Mouse (Mus musculus): Measurements from ENCODE around the gene Atp6v0e2. TPM values are rescaled to one million over a fixed set of nuclear protein-coding genes. Genes with fewer than 3 reads are reported as not detected.

Atp6v0e2 gene
- polyA plus RNA-seq, 1 experiment from 2014 or later, result 22.8 TPM

DNA sequence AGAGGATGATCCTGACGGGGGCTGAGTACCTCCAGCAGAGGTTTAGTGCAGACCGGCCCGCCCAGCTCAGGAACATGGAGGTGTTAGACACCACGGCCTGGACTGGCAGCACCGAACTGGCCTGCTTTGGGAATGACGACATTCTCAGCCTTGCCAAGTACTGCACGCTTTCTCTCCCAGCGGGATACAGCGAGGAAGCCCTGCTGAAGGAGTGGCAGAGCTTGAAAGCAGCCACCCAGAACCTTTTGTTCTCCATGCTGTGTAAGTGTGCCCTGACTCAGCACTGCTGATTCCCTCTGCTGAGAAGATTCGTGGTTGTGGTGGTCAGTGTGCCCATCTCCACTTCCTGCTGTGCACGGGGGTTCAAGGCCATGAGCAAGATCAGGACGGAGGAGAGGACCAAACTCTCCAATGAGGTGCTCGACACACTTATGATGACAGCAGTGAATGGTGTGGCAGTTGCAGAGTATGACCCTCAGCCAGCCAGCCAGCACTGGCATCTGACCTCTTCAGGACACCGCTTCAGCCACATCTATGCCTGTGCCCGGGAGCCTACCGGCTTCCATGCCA is 7.5 kb upstream of the Atp6v0e2 start:
- Histone ChIP-seq H3K4me3 (ENCODE audit: control insufficient read depth in 1 of 2, insufficient read depth in 1 of 2, low read depth in 1 of 2, low read length in 2 of 2) (no peak overlapping the region), H3K27me3 (ENCODE audit: control insufficient read depth, insufficient read depth, low read length) (no peaks in the 10 kb centered on the region), H3K36me3 (ENCODE audit: control insufficient read depth, insufficient read depth, low read length) (0 out of 2 replicates have a peak, but pooled peaks cover 5% of the 10 kb centered on the region), H3K9me3 (ENCODE audit: control insufficient read depth, low read length) (no peaks in the 10 kb centered on the region), H3K4me1 (ENCODE audit: control insufficient read depth in 2 of 2, insufficient read depth in 2 of 2, low read length in 2 of 2) (peaks cover 9 to 16% of the 10 kb centered on the region in 2 experiments), H3K4me2 (ENCODE audit: low read length) (no peak overlapping the region), H3K9ac (ENCODE audit: low read length) (no peak overlapping the region), H3K27ac (replicated peaks in 1 of 2; ENCODE audit: control insufficient read depth in 1 of 2, insufficient read depth in 1 of 2, low read depth in 2 of 2, low read length in 2 of 2) (no peak overlapping the region)
- WGBS, result 78% methylated on average over 16 of the region's 16 CpGs
- no peak for ATAC-seq (ENCODE audit: insufficient number of reproducible peaks, insufficient read depth, low FRiP score, low read depth)

GRCm38 (mm10) chr6:48530862-48531261 is 6.6 kb upstream of the Atp6v0e2 start:
- Histone ChIP-seq H3K9me3 (ENCODE audit: control insufficient read depth, low read length) (no peaks in the 10 kb centered on the region), H3K4me2 (ENCODE audit: low read length) (no peak overlapping the region), H3K9ac (ENCODE audit: low read length) (no peak overlapping the region), H3K27ac (replicated peaks in 1 of 2; ENCODE audit: control insufficient read depth in 1 of 2, insufficient read depth in 1 of 2, low read depth in 2 of 2, low read length in 2 of 2) (no peak overlapping the region), H3K4me3 (ENCODE audit: control insufficient read depth in 1 of 2, insufficient read depth in 1 of 2, low read depth in 1 of 2, low read length in 2 of 2) (no peak overlapping the region), H3K27me3 (ENCODE audit: control insufficient read depth, insufficient read depth, low read length) (no peaks in the 10 kb centered on the region), H3K36me3 (ENCODE audit: control insufficient read depth, insufficient read depth, low read length) (0 out of 2 replicates have a peak, but pooled peaks cover 5% of the 10 kb centered on the region), H3K4me1 (ENCODE audit: control insufficient read depth in 2 of 2, insufficient read depth in 2 of 2, low read length in 2 of 2) (peaks cover 9 to 16% of the 10 kb centered on the region in 2 experiments)
- no peak for ATAC-seq (ENCODE audit: insufficient number of reproducible peaks, insufficient read depth, low FRiP score, low read depth)
- 23% methylated on average over 2 of the region's 2 CpGs for WGBS

GRCm38 (mm10) chr6:48533475-48533874 is 3.9 kb upstream of the Atp6v0e2 start:
- ATAC-seq (ENCODE audit: insufficient number of reproducible peaks, insufficient read depth, low FRiP score, low read depth), result no peak
- Histone ChIP-seq H3K27ac (replicated peaks in 1 of 2; ENCODE audit: control insufficient read depth in 1 of 2, insufficient read depth in 1 of 2, low read depth in 2 of 2, low read length in 2 of 2) (no peak overlapping the region), H3K27me3 (ENCODE audit: control insufficient read depth, insufficient read depth, low read length) (no peaks in the 10 kb centered on the region), H3K9ac (ENCODE audit: low read length) (no peak overlapping the region), H3K4me2 (ENCODE audit: low read length) (no peak overlapping the region), H3K4me1 (ENCODE audit: control insufficient read depth in 2 of 2, insufficient read depth in 2 of 2, low read length in 2 of 2) (peaks cover 18 to 21% of the 10 kb centered on the region in 2 experiments), H3K4me3 (ENCODE audit: control insufficient read depth in 1 of 2, insufficient read depth in 1 of 2, low read depth in 1 of 2, low read length in 2 of 2) (no peak overlapping the region), H3K9me3 (ENCODE audit: control insufficient read depth, low read length) (no peaks in the 10 kb centered on the region), H3K36me3 (ENCODE audit: control insufficient read depth, insufficient read depth, low read length) (0 out of 2 replicates have a peak, but pooled peaks cover 5% of the 10 kb centered on the region)
- 82% methylated on average over 2 of the region's 2 CpGs for WGBS

GRCm38 (mm10) chr6:48534913-48535312 is 2.5 kb upstream of the Atp6v0e2 start:
- H3K4me1 ChIP-seq (ENCODE audit: control insufficient read depth in 2 of 2, insufficient read depth in 2 of 2, low read length in 2 of 2), result peaks cover 18 to 20% of the 10 kb centered on the region in 2 experiments
- H3K9me3 ChIP-seq (ENCODE audit: control insufficient read depth, low read length), result no peaks in the 10 kb centered on the region
- H3K4me2 ChIP-seq (ENCODE audit: low read length), result no peak overlapping the region
- H3K27me3 ChIP-seq (ENCODE audit: control insufficient read depth, insufficient read depth, low read length), result no peaks in the 10 kb centered on the region
- no peak overlapping the region for H3K9ac ChIP-seq (ENCODE audit: low read length)
- 71% methylated on average over 8 of the region's 8 CpGs for WGBS
- ATAC-seq (ENCODE audit: insufficient number of reproducible peaks, insufficient read depth, low FRiP score, low read depth), result no peak
- no peaks in the 10 kb centered on the region for H3K36me3 ChIP-seq (ENCODE audit: control insufficient read depth, insufficient read depth, low read length)
- H3K27ac ChIP-seq (replicated peaks in 1 of 2; ENCODE audit: control insufficient read depth in 1 of 2, insufficient read depth in 1 of 2, low read depth in 2 of 2, low read length in 2 of 2), result no peak overlapping the region
- no peak overlapping the region for H3K4me3 ChIP-seq (ENCODE audit: control insufficient read depth in 1 of 2, insufficient read depth in 1 of 2, low read depth in 1 of 2, low read length in 2 of 2)

GRCm38 (mm10) chr6:48536091-48536490 is 1.3 kb upstream of the Atp6v0e2 start:
- Histone ChIP-seq H3K4me2 (ENCODE audit: low read length) (no peak overlapping the region), H3K9ac (ENCODE audit: low read length) (no peak overlapping the region), H3K4me1 (ENCODE audit: control insufficient read depth in 2 of 2, insufficient read depth in 2 of 2, low read length in 2 of 2) (peaks cover 9 to 10% of the 10 kb centered on the region in 2 experiments; a peak in 3 of 4 replicates), H3K27me3 (ENCODE audit: control insufficient read depth, insufficient read depth, low read length) (no peaks in the 10 kb centered on the region), H3K36me3 (ENCODE audit: control insufficient read depth, insufficient read depth, low read length) (no peaks in the 10 kb centered on the region), H3K4me3 (ENCODE audit: control insufficient read depth in 1 of 2, insufficient read depth in 1 of 2, low read depth in 1 of 2, low read length in 2 of 2) (no peak overlapping the region), H3K9me3 (ENCODE audit: control insufficient read depth, low read length) (no peaks in the 10 kb centered on the region), H3K27ac (replicated peaks in 1 of 2; ENCODE audit: control insufficient read depth in 1 of 2, insufficient read depth in 1 of 2, low read depth in 2 of 2, low read length in 2 of 2) (no peak overlapping the region)
- 63% methylated on average over 4 of the region's 4 CpGs for WGBS
- no peak for ATAC-seq (ENCODE audit: insufficient number of reproducible peaks, insufficient read depth, low FRiP score, low read depth)

GRCm38 (mm10) chr6:48538841-48539737 is 1.7 kb downstream of the Atp6v0e2 start:
- no peaks in the 10 kb centered on the region for H3K9me3 ChIP-seq (ENCODE audit: control insufficient read depth, low read length)

GRCm38 (mm10) chr6:48539860-48540259 is 2.4 kb downstream of the Atp6v0e2 start:
- H3K9ac ChIP-seq (ENCODE audit: low read length), result no peak overlapping the region
- H3K4me2 ChIP-seq (ENCODE audit: low read length), result no peak overlapping the region
- no peak overlapping the region for H3K27ac ChIP-seq (replicated peaks in 1 of 2; ENCODE audit: control insufficient read depth in 1 of 2, insufficient read depth in 1 of 2, low read depth in 2 of 2, low read length in 2 of 2)
- 76% methylated on average over 5 of the region's 5 CpGs for WGBS
- ATAC-seq (ENCODE audit: insufficient number of reproducible peaks, insufficient read depth, low FRiP score, low read depth), result no peak
- no peak overlapping the region for H3K4me3 ChIP-seq (ENCODE audit: control insufficient read depth in 1 of 2, insufficient read depth in 1 of 2, low read depth in 1 of 2, low read length in 2 of 2)
- H3K4me1 ChIP-seq (ENCODE audit: control insufficient read depth in 2 of 2, insufficient read depth in 2 of 2, low read length in 2 of 2), result peaks cover 8 to 9% of the 10 kb centered on the region in 2 experiments; a peak in 3 of 4 replicates
- no peaks in the 10 kb centered on the region for H3K27me3 ChIP-seq (ENCODE audit: control insufficient read depth, insufficient read depth, low read length)
- no peaks in the 10 kb centered on the region for H3K36me3 ChIP-seq (ENCODE audit: control insufficient read depth, insufficient read depth, low read length)
- no peaks in the 10 kb centered on the region for H3K9me3 ChIP-seq (ENCODE audit: control insufficient read depth, low read length)

More at GRCm38 (mm10) chr6:48538841-48539737, 1.7 kb downstream of the Atp6v0e2 start:
- H3K27me3 ChIP-seq (ENCODE audit: control insufficient read depth, insufficient read depth, low read length), result no peaks in the 10 kb centered on the region
- no peak overlapping the region for H3K9ac ChIP-seq (ENCODE audit: low read length)
- peaks cover 8 to 9% of the 10 kb centered on the region in 2 experiments; a peak in 3 of 4 replicates for H3K4me1 ChIP-seq (ENCODE audit: control insufficient read depth in 2 of 2, insufficient read depth in 2 of 2, low read length in 2 of 2)
- 66% methylated on average over 4 of the region's 5 CpGs for WGBS
- no peak for ATAC-seq (ENCODE audit: insufficient number of reproducible peaks, insufficient read depth, low FRiP score, low read depth)
- no peak overlapping the region for H3K4me3 ChIP-seq (ENCODE audit: control insufficient read depth in 1 of 2, insufficient read depth in 1 of 2, low read depth in 1 of 2, low read length in 2 of 2)
- no peaks in the 10 kb centered on the region for H3K36me3 ChIP-seq (ENCODE audit: control insufficient read depth, insufficient read depth, low read length)
- H3K4me2 ChIP-seq (ENCODE audit: low read length), result no peak overlapping the region
- no peak overlapping the region for H3K27ac ChIP-seq (replicated peaks in 1 of 2; ENCODE audit: control insufficient read depth in 1 of 2, insufficient read depth in 1 of 2, low read depth in 2 of 2, low read length in 2 of 2)
